Mouse (Mus musculus): ENCODE results near the gene Plaur. TPM values are rescaled to one million over a fixed set of nuclear protein-coding genes. Genes with fewer than 3 reads are reported as not detected.

Gene Plaur
- polyA plus RNA-seq, 1 experiment = 191 TPM

GRCm38 (mm10) chr7:24488303-24488702, 26.0 kb downstream of the Plaur start:
- Histone ChIP-seq H3K4me3 (ENCODE audit: insufficient read depth, poor library complexity, severe bottlenecking) (no peak overlapping the region), H3K79me3 (ENCODE audit: low read depth) (no peaks in the 10 kb centered on the region), H3ac (ENCODE audit: control insufficient read depth, insufficient read length, low read depth) (no peak overlapping the region), H3K36me3 (ENCODE audit: control insufficient read depth, insufficient read depth) (no peaks in the 10 kb centered on the region), H3K79me2 (ENCODE audit: control insufficient read depth, insufficient read depth) (no peaks in the 10 kb centered on the region), H3K27me3 (ENCODE audit: control insufficient read depth, insufficient read depth, insufficient read length) (no peaks in the 10 kb centered on the region)
- TF ChIP-seq MAX (IDR thresholded peaks at IDR 0.05) (no peak), FOSL1 (IDR thresholded peaks at IDR 0.05; ENCODE audit: insufficient read depth, low read length, poor library complexity, severe bottlenecking) (no peak), CEBPB (IDR thresholded peaks at IDR 0.05; ENCODE audit: low read depth) (no peak), MYOG (IDR thresholded peaks at IDR 0.05; ENCODE audit: control insufficient read depth, extremely low read depth, insufficient read length) (no peak), CTCF (IDR thresholded peaks at IDR 0.05; ENCODE audit: control insufficient read depth, insufficient read depth, insufficient read length) (no peak), MYOD1 (IDR thresholded peaks at IDR 0.05; ENCODE audit: control insufficient read depth, insufficient read length, low read depth) (no peak), USF1 (IDR thresholded peaks at IDR 0.05; ENCODE audit: low read depth) (no peak)

- Histone ChIP-seq H3K4me3 (ENCODE audit: insufficient read depth, poor library complexity, severe bottlenecking) (no peak overlapping the region), H3K79me3 (ENCODE audit: low read depth) (no peaks in the 10 kb centered on the region), H3K27me3 (ENCODE audit: control insufficient read depth, insufficient read depth, insufficient read length) (no peaks in the 10 kb centered on the region), H3ac (ENCODE audit: control insufficient read depth, insufficient read length, low read depth) (no peak overlapping the region), H3K79me2 (ENCODE audit: control insufficient read depth, insufficient read depth) (no peaks in the 10 kb centered on the region), H3K36me3 (ENCODE audit: control insufficient read depth, insufficient read depth) (no peaks in the 10 kb centered on the region)
- TF ChIP-seq CEBPB (IDR thresholded peaks at IDR 0.05; ENCODE audit: low read depth) = no peak
- no peak for TF ChIP-seq MAX (IDR thresholded peaks at IDR 0.05)
- no peak for TF ChIP-seq CTCF (IDR thresholded peaks at IDR 0.05; ENCODE audit: control insufficient read depth, insufficient read depth, insufficient read length)
- no peak for TF ChIP-seq FOSL1 (IDR thresholded peaks at IDR 0.05; ENCODE audit: insufficient read depth, low read length, poor library complexity, severe bottlenecking)
- TF ChIP-seq MYOG (IDR thresholded peaks at IDR 0.05; ENCODE audit: control insufficient read depth, extremely low read depth, insufficient read length) = no peak
- no peak for TF ChIP-seq MYOD1 (IDR thresholded peaks at IDR 0.05; ENCODE audit: control insufficient read depth, insufficient read length, low read depth)
- TF ChIP-seq USF1 (IDR thresholded peaks at IDR 0.05; ENCODE audit: low read depth) = no peak
Measured at GRCm38 (mm10) chr7:24499856-24500577, 37.7 kb downstream of the Plaur start.

- H3ac ChIP-seq (ENCODE audit: control insufficient read depth, insufficient read length, low read depth) = no peak overlapping the region
- H3K79me2 ChIP-seq (ENCODE audit: control insufficient read depth, insufficient read depth) = no peaks in the 10 kb centered on the region
- no peak overlapping the region for H3K4me3 ChIP-seq (ENCODE audit: insufficient read depth, poor library complexity, severe bottlenecking)
- no peaks in the 10 kb centered on the region for H3K36me3 ChIP-seq (ENCODE audit: control insufficient read depth, insufficient read depth)
- no peaks in the 10 kb centered on the region for H3K27me3 ChIP-seq (ENCODE audit: control insufficient read depth, insufficient read depth, insufficient read length)
- TF ChIP-seq CTCF (IDR thresholded peaks at IDR 0.05; ENCODE audit: control insufficient read depth, insufficient read depth, insufficient read length) = no peak
- TF ChIP-seq MYOG (IDR thresholded peaks at IDR 0.05; ENCODE audit: control insufficient read depth, extremely low read depth, insufficient read length) = no peak
- no peak for TF ChIP-seq USF1 (IDR thresholded peaks at IDR 0.05; ENCODE audit: low read depth)
- H3K79me3 ChIP-seq (ENCODE audit: low read depth) = no peaks in the 10 kb centered on the region
Measured at GRCm38 (mm10) chr7:24500929-24501328, 38.6 kb downstream of the Plaur start.

GRCm38 (mm10) chr7:24501492-24501891, 39.2 kb downstream of the Plaur start:
- TF ChIP-seq CEBPB (IDR thresholded peaks at IDR 0.05; ENCODE audit: low read depth) = no peak
- TF ChIP-seq CTCF (IDR thresholded peaks at IDR 0.05; ENCODE audit: control insufficient read depth, insufficient read depth, insufficient read length) = no peak
- TF ChIP-seq USF1 (IDR thresholded peaks at IDR 0.05; ENCODE audit: low read depth) = no peak
- TF ChIP-seq MYOG (IDR thresholded peaks at IDR 0.05; ENCODE audit: control insufficient read depth, extremely low read depth, insufficient read length) = no peak
- TF ChIP-seq MAX (IDR thresholded peaks at IDR 0.05) = no peak
- no peak for TF ChIP-seq MYOD1 (IDR thresholded peaks at IDR 0.05; ENCODE audit: control insufficient read depth, insufficient read length, low read depth)
- no peak for TF ChIP-seq FOSL1 (IDR thresholded peaks at IDR 0.05; ENCODE audit: insufficient read depth, low read length, poor library complexity, severe bottlenecking)
- Histone ChIP-seq H3K79me2 (ENCODE audit: control insufficient read depth, insufficient read depth) (no peaks in the 10 kb centered on the region), H3K79me3 (ENCODE audit: low read depth) (no peaks in the 10 kb centered on the region), H3K36me3 (ENCODE audit: control insufficient read depth, insufficient read depth) (no peaks in the 10 kb centered on the region), H3K4me3 (ENCODE audit: insufficient read depth, poor library complexity, severe bottlenecking) (no peak overlapping the region), H3ac (ENCODE audit: control insufficient read depth, insufficient read length, low read depth) (no peak overlapping the region), H3K27me3 (ENCODE audit: control insufficient read depth, insufficient read depth, insufficient read length) (no peaks in the 10 kb centered on the region)

- H3K4me3 ChIP-seq (ENCODE audit: insufficient read depth, poor library complexity, severe bottlenecking) = no peak overlapping the region
- H3K27me3 ChIP-seq (ENCODE audit: control insufficient read depth, insufficient read depth, insufficient read length) = no peaks in the 10 kb centered on the region
- H3K79me2 ChIP-seq (ENCODE audit: control insufficient read depth, insufficient read depth) = peaks cover 15% of the 10 kb centered on the region
- H3K36me3 ChIP-seq (ENCODE audit: control insufficient read depth, insufficient read depth) = no peaks in the 10 kb centered on the region
- H3ac ChIP-seq (ENCODE audit: control insufficient read depth, insufficient read length, low read depth) = no peak overlapping the region
- H3K79me3 ChIP-seq (ENCODE audit: low read depth) = peaks cover 12% of the 10 kb centered on the region
- TF ChIP-seq FOSL1 (IDR thresholded peaks at IDR 0.05; ENCODE audit: insufficient read depth, low read length, poor library complexity, severe bottlenecking) = no peak
- TF ChIP-seq CTCF (IDR thresholded peaks at IDR 0.05; ENCODE audit: control insufficient read depth, insufficient read depth, insufficient read length) = no peak
- TF ChIP-seq MYOD1 (IDR thresholded peaks at IDR 0.05; ENCODE audit: control insufficient read depth, insufficient read length, low read depth) = no peak
- no peak for TF ChIP-seq MAX (IDR thresholded peaks at IDR 0.05)
- no peak for TF ChIP-seq USF1 (IDR thresholded peaks at IDR 0.05; ENCODE audit: low read depth)
- no peak for TF ChIP-seq MYOG (IDR thresholded peaks at IDR 0.05; ENCODE audit: control insufficient read depth, extremely low read depth, insufficient read length)
- TF ChIP-seq CEBPB (IDR thresholded peaks at IDR 0.05; ENCODE audit: low read depth) = no peak
Measured at GRCm38 (mm10) chr7:24504004-24504403, 41.7 kb downstream of the Plaur start.

Data from C2C12 (cell line).